Mouse (Mus musculus) spleen, postnatal 4 days (tissue): ENCODE results near the gene Arpc2.

ENCODE experiments used
- DNase-seq, 2 experiments: peaks; one replicate each; pipeline ENCODE4 v3.0.0; 2022; ENCODE audit warnings: low spot score in 2 of 2

Gene Arpc2

DNA sequence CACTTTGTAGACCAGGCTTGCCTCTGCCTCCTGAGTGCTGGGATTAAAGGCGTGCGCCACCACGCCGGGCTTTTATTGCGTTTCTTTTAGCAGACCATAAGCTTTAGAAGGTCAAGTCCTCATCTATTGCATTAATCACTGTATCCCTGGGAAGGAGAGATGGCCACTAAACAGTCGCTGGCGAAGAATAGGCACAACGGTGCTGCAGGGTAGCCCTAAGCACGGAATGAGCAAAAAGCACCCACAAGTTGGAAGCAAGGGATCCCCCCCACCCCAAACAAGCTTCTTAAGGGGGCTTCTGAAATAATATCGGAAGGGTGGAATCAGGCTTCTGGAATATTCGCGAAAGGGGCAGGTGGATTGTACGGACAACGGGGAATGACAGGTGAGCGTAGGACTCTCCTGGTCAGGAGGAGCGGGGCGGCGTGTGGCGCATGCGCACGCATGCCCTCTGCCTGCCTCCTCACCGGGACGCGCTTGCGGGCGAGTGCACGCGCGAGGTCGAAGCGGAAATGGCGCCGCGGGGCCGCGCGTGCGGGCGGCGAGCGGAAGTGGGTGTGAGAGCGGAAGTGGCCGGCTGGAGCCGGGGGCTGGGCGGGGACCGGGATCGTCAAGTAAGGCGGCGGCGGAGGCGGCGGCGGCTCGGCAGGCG lies at the start of gene Arpc2:
Gene Arpc2, plus strand, starts transcription at position 147 of the 652 bp plus-strand sequence.
- peak; percentile 96 to 98 for DNase-seq

DNA sequence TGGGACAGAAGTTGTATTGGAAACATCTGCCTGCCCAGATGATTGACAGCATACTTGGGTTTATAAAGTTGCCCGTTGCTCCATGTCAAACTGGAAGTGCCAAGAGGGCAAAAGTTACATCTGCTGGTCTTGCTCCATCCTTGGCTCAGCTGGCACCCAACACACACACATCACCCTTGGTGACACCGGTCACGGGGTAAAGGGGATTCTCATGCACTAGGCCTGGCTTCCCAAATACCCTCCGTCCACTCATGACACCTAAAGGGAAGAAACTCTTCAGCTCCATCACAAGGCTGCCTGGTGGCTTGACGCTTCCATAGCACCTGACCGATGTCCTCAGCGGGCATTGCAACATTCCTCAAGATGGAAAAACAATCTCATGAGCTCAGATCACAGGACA lies 45.4 kb upstream of the Arpc2 start:
- DNase-seq: no peak

DNA sequence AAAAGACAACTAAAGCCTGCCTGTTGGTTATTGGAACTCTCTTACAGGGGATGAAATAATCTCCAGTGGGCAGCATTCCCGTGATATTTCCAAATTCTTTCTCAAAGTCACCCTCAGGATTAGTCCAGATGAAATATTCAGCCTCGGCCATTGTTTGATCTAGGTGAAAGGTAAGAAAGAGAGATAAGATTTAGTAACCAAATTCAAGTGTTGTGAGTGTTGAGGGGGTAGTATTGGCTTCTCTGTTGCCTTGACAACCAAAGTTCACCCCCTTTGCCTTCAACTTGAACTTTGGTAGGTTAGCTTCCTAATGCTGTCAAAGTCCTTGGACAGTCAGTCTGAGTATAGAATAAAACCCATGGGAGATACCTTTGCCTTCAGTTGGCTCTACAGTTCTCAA lies 43.2 kb upstream of the Arpc2 start:
- DNase-seq: no peak

GRCm38 (mm10) chr1:74194445-74194844 lies 41.4 kb upstream of the Arpc2 start, which contains the start of gene Cxcr1:
Gene Cxcr1 (minus strand): TSS chr1:74194631.
- DNase-seq: no peak

- DNase-seq: peak in 1 of 2 experiments; percentile 16
Observed at GRCm38 (mm10) chr1:74195961-74196360, 39.9 kb upstream of the Arpc2 start.

DNA sequence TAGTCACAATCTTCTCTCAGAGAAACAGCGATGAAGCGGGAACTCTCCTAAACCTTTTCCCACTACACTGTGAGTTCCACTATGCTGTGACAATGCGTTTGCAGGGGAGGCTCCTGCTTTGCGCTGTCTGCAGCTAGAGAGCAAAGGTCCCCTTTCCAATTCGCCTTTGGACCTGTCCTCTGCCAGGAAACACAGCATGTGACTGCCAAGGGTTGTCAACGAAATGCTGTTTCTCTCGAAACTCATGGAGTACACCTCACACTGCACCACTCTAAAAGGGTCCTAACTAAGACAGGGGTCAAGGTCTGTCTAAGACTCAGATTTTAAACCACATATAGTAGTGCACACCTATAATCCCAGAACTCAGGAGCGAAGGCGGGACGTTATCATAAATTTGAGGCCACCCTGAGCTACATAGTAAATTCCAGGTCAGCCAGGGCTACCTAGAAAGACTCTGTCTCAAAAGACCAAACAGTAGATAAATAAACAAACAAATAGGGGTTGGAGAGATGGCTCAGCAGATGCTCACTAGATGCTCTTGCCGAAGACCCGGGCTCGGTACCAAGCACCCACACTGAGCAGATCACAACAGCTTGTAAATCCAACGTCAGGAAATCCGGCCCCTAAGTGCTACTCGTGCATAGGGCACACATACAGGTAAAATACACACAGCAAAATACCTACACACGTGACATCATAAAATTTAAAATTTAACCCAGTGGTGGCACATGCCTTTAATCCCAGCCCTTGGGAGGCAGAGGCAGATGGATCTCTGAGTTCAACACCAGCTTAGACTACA lies 39.1 kb upstream of the Arpc2 start:
- DNase-seq: no peak

- no peak for DNase-seq
Observed at GRCm38 (mm10) chr1:74197726-74198470, 38.0 kb upstream of the Arpc2 start.

DNA sequence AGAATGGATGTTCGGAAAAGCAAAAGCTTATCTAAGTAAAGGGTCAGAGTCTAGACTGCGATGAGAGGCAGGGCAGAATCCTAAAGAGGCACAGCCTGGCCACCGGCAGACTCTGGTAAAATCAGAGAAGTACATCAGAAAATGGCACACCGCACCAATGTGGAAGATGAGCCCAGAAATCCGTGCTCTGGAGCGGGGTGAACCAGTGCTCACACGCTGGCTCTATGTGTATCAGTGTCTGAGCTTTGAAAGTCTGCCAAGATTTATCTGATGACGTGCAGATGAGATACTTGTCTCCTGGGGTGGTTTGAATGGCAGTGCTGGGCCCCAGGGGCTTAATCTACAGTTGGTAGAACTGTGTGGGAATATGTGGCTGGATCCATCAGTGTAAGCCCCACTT lies 36.8 kb upstream of the Arpc2 start:
- DNase-seq: no peak

DNA sequence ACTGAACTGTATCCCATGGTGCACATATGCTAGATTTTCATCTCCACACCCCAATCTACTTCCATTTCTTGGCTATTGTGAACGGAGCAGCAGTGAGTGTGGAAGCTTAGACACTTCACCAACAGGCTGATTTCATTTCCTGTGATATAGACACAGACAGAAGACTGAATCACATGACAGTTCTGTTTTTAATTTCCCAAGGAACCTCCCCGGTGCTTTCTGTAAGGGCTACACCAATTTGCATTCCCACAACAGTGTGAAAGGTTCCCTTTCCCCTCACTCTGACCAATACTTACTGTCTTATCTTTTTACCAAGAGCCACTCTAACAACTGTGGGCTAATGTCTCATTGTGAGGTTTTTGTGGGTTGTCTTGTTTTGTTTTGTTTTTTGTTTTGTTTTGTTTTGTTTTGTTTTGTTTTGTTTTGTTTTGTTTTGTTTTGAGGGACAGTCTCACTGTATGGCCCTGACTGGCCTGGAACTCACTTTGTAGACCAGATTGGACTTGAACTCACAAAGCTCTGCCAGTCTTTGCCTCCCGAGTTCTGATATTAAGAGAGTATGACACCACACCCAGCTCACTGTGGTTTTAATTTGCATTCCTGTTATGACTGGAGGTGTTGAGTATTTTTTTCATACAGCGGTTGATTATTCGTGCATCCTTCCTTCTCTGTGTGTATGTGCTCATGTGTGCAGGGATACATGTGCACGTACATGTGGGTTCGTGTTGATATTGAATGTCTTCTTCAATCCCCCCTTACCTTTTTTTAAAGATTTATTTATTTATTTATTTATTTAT lies 34.6 kb upstream of the Arpc2 start:
- no peak for DNase-seq

GRCm38 (mm10) chr1:74203457-74203856 lies 32.4 kb upstream of the Arpc2 start:
- DNase-seq: no peak

DNA sequence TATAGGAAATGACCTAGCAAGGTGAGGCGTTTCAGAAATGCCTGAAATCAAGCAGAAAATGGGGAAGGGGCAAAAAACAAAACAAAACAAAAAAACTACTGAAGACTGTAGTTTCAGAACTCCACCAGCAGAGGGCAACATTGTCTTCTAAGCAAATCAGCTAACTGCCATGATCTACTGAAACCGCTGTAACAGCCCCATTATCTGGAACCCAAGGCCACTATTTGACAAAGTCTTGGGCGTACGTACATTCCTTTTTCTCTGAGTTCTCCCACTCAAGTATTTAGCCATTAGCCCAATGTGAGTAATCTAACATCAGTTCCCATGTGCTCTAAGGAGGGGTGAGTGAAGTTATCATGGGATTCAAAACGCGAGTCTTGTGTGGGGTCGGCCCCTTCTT lies 30.0 kb upstream of the Arpc2 start:
- DNase-seq: peak in 1 of 2 experiments; percentile 26

GRCm38 (mm10) chr1:74206642-74207041 lies 29.2 kb upstream of the Arpc2 start:
- DNase-seq: no peak

- no peak for DNase-seq
Observed at GRCm38 (mm10) chr1:74207906-74208305, 28.0 kb upstream of the Arpc2 start.

- no peak for DNase-seq
Observed at GRCm38 (mm10) chr1:74208941-74209340, 26.9 kb upstream of the Arpc2 start.

GRCm38 (mm10) chr1:74219922-74220321 lies 16.0 kb upstream of the Arpc2 start:
- DNase-seq: no peak

DNA sequence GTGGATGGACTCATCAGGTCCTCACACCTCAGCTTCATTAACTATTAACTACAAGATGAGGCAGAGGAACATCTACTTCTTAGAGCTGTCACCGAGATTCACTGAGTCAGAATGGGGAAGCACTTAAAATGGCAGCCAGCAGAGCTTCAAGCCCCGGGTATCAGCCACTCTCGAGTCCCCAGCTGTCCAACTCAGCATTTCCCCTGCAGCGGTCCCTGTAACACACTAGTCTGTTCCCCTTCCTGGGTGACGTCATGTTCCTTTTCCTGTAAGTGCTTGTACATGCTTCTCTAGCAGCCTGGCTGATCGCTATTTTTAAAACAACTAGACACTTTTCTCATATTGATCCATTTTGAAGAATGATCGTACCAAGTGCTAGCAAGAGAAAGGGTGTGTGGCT lies 8.6 kb upstream of the Arpc2 start:
- DNase-seq: peak; percentile 63 to 73

- DNase-seq: no peak
Observed at GRCm38 (mm10) chr1:74229942-74230341, 5.9 kb upstream of the Arpc2 start.

- no peak for DNase-seq
Observed at GRCm38 (mm10) chr1:74230992-74231391, 4.9 kb upstream of the Arpc2 start.

DNA sequence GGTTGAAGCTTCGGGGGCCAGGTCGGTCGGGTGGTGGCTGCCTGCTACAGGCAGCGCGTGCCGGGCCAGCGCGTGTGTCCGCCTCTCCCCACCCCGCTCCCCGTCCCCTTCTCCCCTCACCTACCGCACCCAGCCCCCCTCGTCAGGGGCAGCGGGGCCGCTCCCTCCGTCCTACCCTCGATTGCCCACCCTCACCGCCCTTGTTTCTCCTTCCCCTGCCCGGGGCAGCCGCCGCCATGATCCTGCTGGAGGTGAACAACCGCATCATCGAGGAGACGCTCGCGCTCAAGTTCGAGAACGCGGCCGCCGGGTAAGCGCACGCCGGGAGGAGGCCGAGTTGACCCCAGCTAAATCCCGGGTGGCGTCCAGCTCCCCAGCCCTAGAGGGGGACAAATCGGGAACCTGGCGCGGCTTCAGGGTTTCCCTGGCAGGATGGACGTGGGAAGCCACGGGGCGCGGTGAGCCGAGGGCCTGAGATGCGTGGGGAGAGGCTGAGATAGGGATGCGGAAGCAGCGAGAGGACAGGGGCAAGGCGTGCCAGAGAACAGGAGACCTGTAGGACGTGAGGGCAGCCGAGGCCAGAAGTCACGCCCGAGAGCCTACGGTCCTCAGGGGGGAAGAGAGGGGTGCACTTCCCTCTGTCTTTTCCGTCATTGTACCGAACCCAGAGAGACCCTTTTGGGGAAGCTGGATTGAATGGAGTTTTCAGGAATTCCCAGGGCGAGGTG lies 870 bp downstream of the Arpc2 start:
- DNase-seq: peak; percentile 65 to 83

- DNase-seq: no peak
Observed at GRCm38 (mm10) chr1:74237671-74238070, 1.8 kb downstream of the Arpc2 start.

DNA sequence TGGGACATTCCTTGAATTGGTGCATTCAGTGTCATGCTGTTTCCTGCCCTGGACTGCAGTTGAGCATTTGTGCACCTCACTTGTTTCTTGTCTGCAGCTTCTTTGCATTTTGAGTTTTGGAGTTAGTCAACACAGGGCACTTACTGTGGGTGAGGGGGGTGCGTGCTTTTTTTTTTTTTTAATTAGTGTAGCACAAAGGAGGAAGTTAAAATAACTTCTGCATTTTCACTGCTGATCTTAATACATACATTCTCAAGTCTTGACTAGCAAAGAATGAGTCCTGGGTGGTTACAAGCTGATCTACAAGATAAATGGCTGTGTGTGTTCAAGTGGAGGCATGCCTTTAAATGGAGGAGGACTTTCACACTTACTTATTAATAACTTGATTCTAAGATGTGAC lies 2.3 kb downstream of the Arpc2 start:
- DNase-seq: no peak
